Mouse (Mus musculus) limb, embryonic 15.5 days (tissue): ENCODE results near the gene Coq5. TPM values are rescaled to one million over a fixed set of nuclear protein-coding genes. Genes with fewer than 3 reads are reported as not detected.

Experiments
- ATAC-seq: fragments of 200-750 bp; cut with Nextera tagmentation; 2 replicates; pipeline ENCODE4 v1.8.0; 2017; ENCODE audit warnings: low read depth, moderate TSS enrichment; ENCODE audit not compliant: insufficient number of reproducible peaks, low FRiP score, low TSS enrichment
- H3K27ac ChIP-seq: fragments of 300-500 bp; sonication (generic); 2 replicates; pipeline ENCODE4 v1.5.1; 2015; ENCODE audit warnings: moderate library complexity, mild to moderate bottlenecking, inconsistent platforms
- H3K27me3 ChIP-seq: fragments of 300-500 bp; sonication (generic); 2 replicates; pipeline ENCODE4 v1.6.1; 2015; ENCODE audit warnings: inconsistent platforms
- H3K36me3 ChIP-seq: fragments of 300-500 bp; sonication (generic); 2 replicates; pipeline ENCODE4 v1.6.1; 2015; ENCODE audit warnings: inconsistent platforms
- H3K4me1 ChIP-seq: fragments of 300-500 bp; sonication (generic); 2 replicates; pipeline ENCODE4 v1.6.1; 2015; ENCODE audit warnings: inconsistent platforms
- H3K4me2 ChIP-seq: fragments of 300-500 bp; sonication (generic); 2 replicates; pipeline ENCODE4 v1.6.1; 2015; ENCODE audit warnings: mild to moderate bottlenecking, inconsistent platforms
- H3K4me3 ChIP-seq: fragments of 300-500 bp; sonication (generic); 2 replicates; pipeline ENCODE4 v1.5.1; 2015; ENCODE audit warnings: mild to moderate bottlenecking, inconsistent platforms
- H3K9ac ChIP-seq: fragments of 300-500 bp; sonication (generic); 2 replicates; pipeline ENCODE4 v1.6.1; 2015; ENCODE audit warnings: inconsistent platforms
- H3K9me3 ChIP-seq: fragments of 300-500 bp; sonication (generic); 2 replicates; pipeline ENCODE4 v1.6.1; 2016; ENCODE audit warnings: inconsistent platforms
- WGBS: fragments of 180-500 bp; shearing (Covaris S2); methylation state at CpG from one replicate; pipeline ENCODE4 v1.1.7; 2015; 5-methylcytosine and 5-hydroxymethylcytosine counted together
- polyA plus RNA-seq: library from polyadenylated mRNA; unstranded; fragments of >200 nt; fragmentation: Nextera tagmentation; extraction: Ambion mirVana; gene quantifications from 2 replicates; pipeline ENCODE4 v1.2.1, GENCODE M21; 2015

Gene Coq5
- polyA plus RNA-seq, 1 experiment from 2014 or later = 36.4 TPM

- Histone ChIP-seq H3K4me3 (no peak overlapping the region), H3K9ac (no peak overlapping the region), H3K9me3 (no peaks in the 10 kb centered on the region), H3K27ac (peak overlapping the region; percentile 77), H3K4me1 (peaks cover 43% of the 10 kb centered on the region), H3K36me3 (no peaks in the 10 kb centered on the region), H3K4me2 (peak overlapping the region; percentile 24), H3K27me3 (no peaks in the 10 kb centered on the region)
- ATAC-seq = peak; percentile 37; the same call in 1 of the 2 replicates
- 4% methylated on average over 10 of the region's 10 CpGs for WGBS
Measured at GRCm38 (mm10) chr5:115317645-115318328, 38.3 kb downstream of the Coq5 start.

- no peaks in the 10 kb centered on the region for H3K36me3 ChIP-seq
- WGBS = 2% methylated on average over 22 of the region's 22 CpGs
- H3K4me3 ChIP-seq = peak overlapping the region; percentile 41
- peaks cover 33% of the 10 kb centered on the region for H3K4me1 ChIP-seq
- H3K9ac ChIP-seq = 0 out of 2 replicates have a peak overlapping the region, but pooled peaks have one; percentile 31
- no peaks in the 10 kb centered on the region for H3K27me3 ChIP-seq
- H3K4me2 ChIP-seq = peak overlapping the region; percentile 72
- ATAC-seq = peak; percentile 62; the same call in 1 of the 2 replicates
- H3K27ac ChIP-seq = peak overlapping the region; percentile 82
- no peaks in the 10 kb centered on the region for H3K9me3 ChIP-seq
Measured at GRCm38 (mm10) chr5:115319004-115319940, 39.8 kb downstream of the Coq5 start.

- Histone ChIP-seq H3K9me3 (no peaks in the 10 kb centered on the region), H3K9ac (peak overlapping the region; percentile 96), H3K27me3 (no peaks in the 10 kb centered on the region), H3K27ac (peak overlapping the region; percentile 90), H3K4me3 (peak overlapping the region; percentile 95), H3K4me2 (peak overlapping the region; percentile 72), H3K36me3 (peaks cover 16% of the 10 kb centered on the region), H3K4me1 (peaks cover 23% of the 10 kb centered on the region)
- ATAC-seq = peak; percentile 50; the same call in 1 of the 2 replicates
- 24% methylated on average over 11 of the region's 11 CpGs for WGBS
Measured at GRCm38 (mm10) chr5:115326256-115326831, 46.9 kb downstream of the Coq5 start.

GRCm38 (mm10) chr5:115326875-115327609 is 47.6 kb downstream of the Coq5 start, which contains the start of gene Srsf9:
Gene Srsf9, plus strand, starts transcription at chr5:115327177.
- Histone ChIP-seq H3K4me1 (peaks cover 23% of the 10 kb centered on the region), H3K36me3 (peaks cover 23% of the 10 kb centered on the region), H3K4me2 (peak within 1 kb of the TSS; percentile 76), H3K27me3 (no peaks in the 10 kb centered on the region), H3K9ac (peak within 1 kb of the TSS; percentile 96), H3K27ac (peak within 1 kb of the TSS; percentile 90), H3K9me3 (no peaks in the 10 kb centered on the region), H3K4me3 (peak within 1 kb of the TSS; percentile 95)
- peak; percentile 91 for ATAC-seq
- under 1% methylated on average over 89 of the region's 97 CpGs for WGBS

- Histone ChIP-seq H3K4me2 (peak overlapping the region; percentile 76), H3K4me3 (peak overlapping the region; percentile 95), H3K4me1 (peaks cover 23% of the 10 kb centered on the region), H3K27me3 (no peaks in the 10 kb centered on the region), H3K9me3 (no peaks in the 10 kb centered on the region), H3K27ac (peak overlapping the region; percentile 90), H3K36me3 (peaks cover 32% of the 10 kb centered on the region), H3K9ac (peak overlapping the region; percentile 96)
- under 1% methylated on average over 55 of the region's 55 CpGs for WGBS
- no peak for ATAC-seq
Measured at GRCm38 (mm10) chr5:115327610-115328548, 48.4 kb downstream of the Coq5 start.

- WGBS = 87% methylated on average over 9 of the region's 9 CpGs
- ATAC-seq = no peak
- H3K9ac ChIP-seq = no peak overlapping the region
- H3K4me1 ChIP-seq = peaks cover 19% of the 10 kb centered on the region
- H3K9me3 ChIP-seq = no peaks in the 10 kb centered on the region
- H3K27ac ChIP-seq = no peak overlapping the region
- no peaks in the 10 kb centered on the region for H3K27me3 ChIP-seq
- H3K4me2 ChIP-seq = no peak overlapping the region
- H3K36me3 ChIP-seq = peaks cover 62% of the 10 kb centered on the region
- no peak overlapping the region for H3K4me3 ChIP-seq
Measured at GRCm38 (mm10) chr5:115330955-115331354, 51.5 kb downstream of the Coq5 start.

GRCm38 (mm10) chr5:115333626-115334025 is 54.2 kb downstream of the Coq5 start:
- H3K9me3 ChIP-seq = no peaks in the 10 kb centered on the region

GRCm38 (mm10) chr5:115340007-115340406 is 60.5 kb downstream of the Coq5 start:
- peaks cover 45% of the 10 kb centered on the region for H3K36me3 ChIP-seq
- peak overlapping the region; percentile 74 for H3K4me2 ChIP-seq
- no peaks in the 10 kb centered on the region for H3K27me3 ChIP-seq
- H3K9ac ChIP-seq = peak overlapping the region; percentile 90; the same call in 1 of the 2 replicates
- peak overlapping the region; percentile 91 for H3K4me3 ChIP-seq
- 28% methylated on average over 7 of the region's 7 CpGs for WGBS
- peaks cover 12% of the 10 kb centered on the region for H3K4me1 ChIP-seq
- H3K27ac ChIP-seq = no peak overlapping the region
- ATAC-seq = no peak
- H3K9me3 ChIP-seq = no peaks in the 10 kb centered on the region

More at GRCm38 (mm10) chr5:115333626-115334025, 54.2 kb downstream of the Coq5 start:
- no peak for ATAC-seq
- Histone ChIP-seq H3K4me2 (no peak overlapping the region), H3K36me3 (peaks cover 70% of the 10 kb centered on the region), H3K9ac (no peak overlapping the region), H3K4me3 (no peak overlapping the region), H3K27me3 (no peaks in the 10 kb centered on the region), H3K27ac (no peak overlapping the region), H3K4me1 (peaks cover 8% of the 10 kb centered on the region; the same call in 1 of the 2 replicates)
- WGBS = 77% methylated on average over 3 of the region's 3 CpGs

- Histone ChIP-seq H3K36me3 (peaks cover 45% of the 10 kb centered on the region), H3K9ac (peak within 1 kb of the TSS; percentile 90), H3K4me1 (peaks cover 12% of the 10 kb centered on the region), H3K4me3 (peak within 1 kb of the TSS; percentile 91), H3K9me3 (no peaks in the 10 kb centered on the region), H3K27ac (peak within 1 kb of the TSS; percentile 81), H3K4me2 (peak within 1 kb of the TSS; percentile 74), H3K27me3 (no peaks in the 10 kb centered on the region)
- peak; percentile 81 for ATAC-seq
- under 1% methylated on average over 62 of the region's 62 CpGs for WGBS
Measured at GRCm38 (mm10) chr5:115340577-115341313, 61.3 kb downstream of the Coq5 start, which contains the start of the genes Gatc and Triap1. Gene Gatc, minus strand, starts transcription at chr5:115341178. Gene Triap1, plus strand, starts transcription at chr5:115341225.
